Mouse (Mus musculus): ENCODE measurements at regions not wholly inside any gene's neighbourhood (a gene's known extent, or its start where the extent isn't known, plus 50 kb on each side); places are given as distances from the start of the nearest gene placed in this dataset.

DNA sequence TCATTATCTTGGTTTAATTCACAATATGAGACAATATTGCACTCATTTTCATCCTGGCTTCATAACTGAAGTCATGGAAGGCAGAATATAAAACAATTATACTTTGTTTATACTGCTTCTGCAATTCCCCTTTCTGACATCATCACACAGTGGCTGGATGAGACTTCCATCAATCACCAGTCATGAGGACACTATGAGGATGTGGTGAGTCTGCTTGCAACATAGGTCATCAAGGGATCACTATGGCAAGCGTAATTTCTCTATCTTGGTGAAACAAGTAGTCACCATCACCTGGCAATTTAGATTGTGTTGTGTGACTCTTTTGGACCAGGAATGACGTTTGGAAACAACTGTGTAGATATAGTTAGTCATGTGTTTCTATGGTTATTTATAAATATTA lies 134.6 kb downstream of the Hao1 start:
- Histone ChIP-seq H3K9me3 (replicated peaks) (no peaks in the 10 kb centered on the region), H3K4me1 (no peaks in the 10 kb centered on the region), H3K36me3 (no peaks in the 10 kb centered on the region), H3K27me3 (ENCODE audit: low read depth, poor library complexity, severe bottlenecking) (no peaks in the 10 kb centered on the region), H3K27ac (no peak overlapping the region), H3K4me3 (no peak overlapping the region)
- WGBS: 87% methylated on average over 2 of the region's 2 CpGs
- DNase-seq (ENCODE audit: low spot score): no peak

DNA sequence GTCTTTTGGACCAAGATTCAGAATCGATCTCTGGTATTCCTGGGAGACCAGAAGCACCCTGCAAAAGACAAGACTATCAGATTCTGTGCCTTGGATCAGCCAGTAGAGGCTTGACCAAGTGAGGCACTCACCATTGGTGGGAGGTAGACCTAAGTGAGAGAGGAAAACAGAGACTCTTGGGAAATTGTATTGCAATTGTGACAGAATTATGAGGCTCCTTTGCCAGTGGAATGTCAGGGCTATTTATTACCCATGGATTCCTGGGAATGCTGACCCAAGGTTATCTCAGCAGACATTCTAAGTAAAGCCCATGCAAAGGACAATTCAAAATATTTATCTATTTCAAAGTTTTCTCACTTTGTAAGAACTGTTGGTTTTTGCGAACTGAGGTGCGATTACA lies 154.6 kb downstream of the Hao1 start:
- DNase-seq (ENCODE audit: low spot score): no peak
- Histone ChIP-seq H3K4me3 (no peak overlapping the region), H3K9me3 (replicated peaks) (no peaks in the 10 kb centered on the region), H3K27ac (no peak overlapping the region), H3K4me1 (no peaks in the 10 kb centered on the region), H3K36me3 (no peaks in the 10 kb centered on the region), H3K27me3 (ENCODE audit: low read depth, poor library complexity, severe bottlenecking) (no peaks in the 10 kb centered on the region)
- 91% methylated on average over 3 of the region's 3 CpGs for WGBS

- no peak for DNase-seq (ENCODE audit: low spot score)
- Histone ChIP-seq H3K4me1 (no peaks in the 10 kb centered on the region), H3K9me3 (replicated peaks) (no peaks in the 10 kb centered on the region), H3K36me3 (no peaks in the 10 kb centered on the region), H3K27ac (no peak overlapping the region), H3K27me3 (ENCODE audit: low read depth, poor library complexity, severe bottlenecking) (no peaks in the 10 kb centered on the region), H3K4me3 (no peak overlapping the region)
- WGBS: 90% methylated on average over 3 of the region's 3 CpGs
These were observed 160.7 kb downstream of the Hao1 start for GRCm38 (mm10) chr2:134393421-134393820.

GRCm38 (mm10) chr2:134375116-134375515 lies 179.1 kb downstream of the Hao1 start:
- no peaks in the 10 kb centered on the region for H3K4me1 ChIP-seq
- no peaks in the 10 kb centered on the region for H3K9me3 ChIP-seq (replicated peaks)
- WGBS: 69% methylated on average over 2 of the region's 2 CpGs
- H3K27ac ChIP-seq: no peak overlapping the region
- no peak for DNase-seq (ENCODE audit: low spot score)
- no peaks in the 10 kb centered on the region for H3K36me3 ChIP-seq
- no peaks in the 10 kb centered on the region for H3K27me3 ChIP-seq (ENCODE audit: low read depth, poor library complexity, severe bottlenecking)
- no peak overlapping the region for H3K4me3 ChIP-seq

- DNase-seq (ENCODE audit: low spot score): no peak
- no peaks in the 10 kb centered on the region for H3K4me1 ChIP-seq
- no peaks in the 10 kb centered on the region for H3K27me3 ChIP-seq (ENCODE audit: low read depth, poor library complexity, severe bottlenecking)
- no peaks in the 10 kb centered on the region for H3K9me3 ChIP-seq (replicated peaks)
- 88% methylated on average over 8 of the region's 8 CpGs for WGBS
- H3K4me3 ChIP-seq: no peak overlapping the region
- H3K36me3 ChIP-seq: no peaks in the 10 kb centered on the region
- H3K27ac ChIP-seq: no peak overlapping the region
These were observed 203.2 kb downstream of the Hao1 start for GRCm38 (mm10) chr2:134350894-134351501.

DNA sequence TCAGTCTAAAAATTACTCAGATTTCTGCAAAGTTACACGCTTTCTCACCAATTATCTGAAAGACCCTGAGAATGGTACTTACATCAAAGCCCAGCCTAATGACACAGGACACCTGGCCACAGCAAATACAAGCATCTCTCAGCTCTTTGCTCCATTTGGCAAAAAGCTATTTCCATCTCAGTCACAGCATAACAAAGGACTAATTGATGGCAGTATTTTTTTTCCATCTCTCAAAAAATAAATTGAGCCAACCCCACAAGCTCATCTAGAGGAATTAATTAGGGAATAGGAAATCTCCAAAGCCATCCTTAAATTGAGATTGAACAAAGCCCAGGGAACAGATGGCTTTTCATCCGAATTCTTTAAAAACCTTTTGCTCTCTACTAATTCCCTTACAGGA lies 203.7 kb downstream of the Hao1 start:
- Histone ChIP-seq H3K4me3 (no peak overlapping the region), H3K27me3 (ENCODE audit: low read depth, poor library complexity, severe bottlenecking) (no peaks in the 10 kb centered on the region), H3K9me3 (replicated peaks) (no peaks in the 10 kb centered on the region), H3K36me3 (no peaks in the 10 kb centered on the region), H3K4me1 (no peaks in the 10 kb centered on the region), H3K27ac (no peak overlapping the region)
- DNase-seq (ENCODE audit: low spot score): no peak
- 75% methylated on average over 2 of the region's 2 CpGs for WGBS

DNA sequence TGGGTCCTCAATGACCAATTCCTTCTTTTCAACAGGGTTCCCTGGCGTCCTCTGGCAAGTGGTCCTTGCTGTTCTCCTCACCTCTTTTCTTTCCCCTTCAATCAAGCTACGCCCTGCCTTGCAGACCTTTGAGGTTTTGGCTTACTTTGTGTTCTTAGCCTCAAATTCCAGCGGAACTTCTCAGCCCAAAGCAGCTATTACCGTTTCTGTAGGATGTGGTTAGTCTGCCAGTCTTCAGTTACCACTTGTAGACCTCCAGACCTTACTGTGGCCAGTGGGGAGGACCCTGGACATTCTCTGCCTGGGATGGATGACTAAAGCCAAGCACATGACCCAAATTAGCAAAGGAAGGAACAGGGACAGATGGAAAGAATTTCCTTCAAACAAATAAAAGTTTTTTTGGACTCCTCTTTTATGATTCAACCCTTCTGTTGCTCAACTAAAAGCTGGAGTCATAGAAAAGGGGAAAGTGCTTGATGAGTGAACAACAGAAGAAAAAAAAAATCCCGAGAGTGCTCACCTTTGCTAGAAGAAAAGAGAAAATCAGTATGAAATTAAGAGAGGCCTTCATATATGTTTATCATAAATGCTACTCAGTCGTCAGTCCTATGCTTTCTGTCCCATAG lies 211.5 kb downstream of the Hao1 start:
- H3K4me3 ChIP-seq: no peak overlapping the region
- H3K27me3 ChIP-seq (ENCODE audit: low read depth, poor library complexity, severe bottlenecking): no peaks in the 10 kb centered on the region
- DNase-seq (ENCODE audit: low spot score): no peak
- no peaks in the 10 kb centered on the region for H3K9me3 ChIP-seq (replicated peaks)
- H3K27ac ChIP-seq: no peak overlapping the region
- no peaks in the 10 kb centered on the region for H3K4me1 ChIP-seq
- WGBS: 79% methylated on average over 6 of the region's 6 CpGs
- no peaks in the 10 kb centered on the region for H3K36me3 ChIP-seq

DNA sequence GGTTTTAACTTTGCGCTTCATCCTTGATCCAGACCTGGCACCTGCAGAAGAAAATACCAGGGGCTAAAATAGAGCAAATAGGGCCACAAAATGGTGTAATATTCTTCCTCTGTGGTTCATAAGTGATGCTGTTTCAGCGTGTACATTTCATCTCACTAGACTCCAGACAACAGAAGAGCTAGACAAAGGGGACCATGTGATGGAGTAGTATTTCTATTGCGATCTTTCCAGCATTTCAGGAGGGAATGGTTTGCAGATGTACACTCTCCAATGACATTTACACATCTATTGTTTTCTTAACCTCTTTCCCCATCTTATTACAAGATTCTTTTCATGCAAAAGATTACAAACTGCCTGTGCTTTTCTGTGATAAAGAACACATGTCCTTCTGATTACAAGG lies 246.1 kb downstream of the Hao1 start:
- H3K4me3 ChIP-seq: no peak overlapping the region
- H3K27me3 ChIP-seq (ENCODE audit: low read depth, poor library complexity, severe bottlenecking): no peaks in the 10 kb centered on the region
- H3K36me3 ChIP-seq: no peaks in the 10 kb centered on the region
- no peaks in the 10 kb centered on the region for H3K4me1 ChIP-seq
- H3K9me3 ChIP-seq (replicated peaks): no peaks in the 10 kb centered on the region
- no peak overlapping the region for H3K27ac ChIP-seq
- WGBS: 80% methylated on average over 3 of the region's 3 CpGs
- DNase-seq (ENCODE audit: low spot score): no peak

- H3K4me1 ChIP-seq: no peaks in the 10 kb centered on the region
- no peaks in the 10 kb centered on the region for H3K9me3 ChIP-seq (replicated peaks)
- H3K27me3 ChIP-seq (ENCODE audit: low read depth, poor library complexity, severe bottlenecking): no peaks in the 10 kb centered on the region
- no peak overlapping the region for H3K27ac ChIP-seq
- DNase-seq (ENCODE audit: low spot score): no peak
- WGBS: 93% methylated on average over 2 of the region's 2 CpGs
- no peak overlapping the region for H3K4me3 ChIP-seq
- H3K36me3 ChIP-seq: no peaks in the 10 kb centered on the region
These were observed 264.0 kb downstream of the Hao1 start for GRCm38 (mm10) chr2:134290126-134290691.

DNA sequence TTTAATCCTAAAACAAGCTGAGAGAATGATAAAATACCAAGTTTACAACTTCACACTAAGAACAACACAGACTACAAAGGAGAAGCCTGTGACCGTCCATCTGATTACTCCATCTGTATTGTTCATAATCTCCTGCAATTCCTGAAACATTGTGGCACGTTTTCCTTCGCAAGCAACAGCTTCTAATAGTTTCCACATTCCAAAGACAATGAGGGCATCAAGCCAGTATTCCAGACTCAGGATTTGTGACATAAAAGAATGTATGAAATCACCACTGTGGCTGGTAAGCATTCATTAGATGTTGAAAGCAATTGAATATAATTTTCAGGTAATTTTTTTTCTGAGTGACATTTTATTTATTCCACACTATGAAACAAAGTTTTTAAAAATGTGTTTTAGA lies 278.3 kb downstream of the Hao1 start:
- no peaks in the 10 kb centered on the region for H3K36me3 ChIP-seq
- no peaks in the 10 kb centered on the region for H3K9me3 ChIP-seq (replicated peaks)
- H3K4me1 ChIP-seq: no peaks in the 10 kb centered on the region
- H3K27ac ChIP-seq: no peak overlapping the region
- WGBS: 78% methylated on average over 3 of the region's 3 CpGs
- DNase-seq (ENCODE audit: low spot score): no peak
- no peaks in the 10 kb centered on the region for H3K27me3 ChIP-seq (ENCODE audit: low read depth, poor library complexity, severe bottlenecking)
- H3K4me3 ChIP-seq: no peak overlapping the region

DNA sequence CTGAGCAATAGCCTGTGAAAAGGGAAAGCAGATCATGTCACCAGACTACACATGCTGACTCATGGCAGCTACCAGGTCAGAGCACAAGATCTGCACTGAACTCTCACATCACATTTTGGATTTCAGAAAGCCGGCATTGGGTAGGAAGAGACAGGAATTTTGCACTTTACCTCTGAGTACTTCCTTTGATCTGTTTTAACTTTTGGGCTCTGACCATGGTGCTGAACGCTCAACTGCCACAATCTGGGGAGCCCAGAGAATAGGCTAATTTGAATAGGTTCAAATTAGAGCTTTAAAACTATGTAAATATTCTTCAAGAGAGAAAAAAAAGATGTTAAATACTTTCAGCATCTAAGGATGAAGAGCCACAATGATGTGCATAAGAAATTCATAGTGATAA lies 285.7 kb downstream of the Hao1 start:
- peak; percentile 50 for DNase-seq (ENCODE audit: low spot score)
- 28% methylated on average over 2 of the region's 2 CpGs for WGBS
- no peaks in the 10 kb centered on the region for H3K9me3 ChIP-seq (replicated peaks)

More for the DNA sequence above, 285.7 kb downstream of the Hao1 start:
- Histone ChIP-seq H3K27ac (no peak overlapping the region), H3K4me1 (no peaks in the 10 kb centered on the region), H3K4me3 (no peak overlapping the region), H3K27me3 (ENCODE audit: low read depth, poor library complexity, severe bottlenecking) (no peaks in the 10 kb centered on the region), H3K36me3 (no peaks in the 10 kb centered on the region)
